Mouse (Mus musculus): Measurements from ENCODE around the gene Cox7a2l.

DNA sequence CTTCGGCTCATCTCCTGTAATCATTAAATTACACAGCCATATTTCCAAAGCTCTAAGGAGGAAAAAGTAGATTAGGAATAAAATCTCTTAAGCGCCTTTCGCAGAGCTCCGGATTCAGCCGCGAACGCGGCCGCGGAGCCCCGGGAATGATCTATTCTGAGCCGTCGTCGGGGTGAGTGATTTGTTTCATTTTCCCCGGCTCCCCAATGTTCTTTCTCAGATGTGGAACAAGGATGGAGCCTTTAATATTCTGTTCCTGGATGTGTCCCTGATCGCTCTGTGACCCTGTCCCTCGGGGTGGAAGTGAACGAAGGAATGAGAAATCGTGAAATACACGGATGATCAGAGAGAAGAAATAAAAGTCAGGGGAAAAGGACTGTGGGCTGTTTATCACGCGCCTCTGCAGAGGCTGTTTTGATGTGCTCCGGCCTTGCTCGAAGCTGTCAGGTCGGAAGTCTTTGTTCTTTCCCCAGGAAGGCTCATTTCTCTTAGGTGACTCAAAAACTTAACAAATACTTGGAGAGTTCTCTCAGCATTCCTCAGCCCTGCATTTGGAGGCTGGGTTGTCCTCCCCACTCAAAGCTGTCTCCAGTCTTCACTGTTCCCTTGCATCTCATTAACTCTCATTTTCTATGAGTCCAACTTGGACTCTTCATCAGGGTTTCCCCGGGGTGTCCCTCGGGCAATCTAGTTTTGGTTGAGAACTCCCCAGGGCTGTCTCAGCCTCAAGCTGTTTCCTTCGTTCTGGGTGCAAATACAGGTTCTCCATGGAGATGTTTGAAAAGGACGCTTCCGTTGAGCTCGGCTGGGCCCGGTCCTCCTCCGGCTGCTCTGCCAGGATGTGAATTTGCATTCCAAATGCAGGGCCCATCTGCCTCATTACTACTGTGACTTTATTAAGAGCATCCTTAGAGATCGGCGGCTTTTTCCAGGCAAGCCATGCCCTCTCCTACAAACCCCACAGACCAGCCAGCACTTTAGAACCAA is 28.9 kb upstream of the Cox7a2l start:
- TF ChIP-seq POLR2A (IDR thresholded peaks at IDR 0.05; ENCODE audit: insufficient read depth, low read depth, low read length) (no peak), CTCF (IDR thresholded peaks at IDR 0.05) (no peak)

All from heart, adult 2 months (tissue).